Mouse (Mus musculus): ENCODE measurements around the gene Lexm.

- TF ChIP-seq POLR2A (IDR thresholded peaks at IDR 0.05; ENCODE audit: insufficient read depth, low read depth, low read length) (no peak), CTCF (IDR thresholded peaks at IDR 0.05) (no peak; the same call in 1 of the 2 replicates), EP300 (IDR thresholded peaks at IDR 0.05; ENCODE audit: insufficient read depth, low read depth, low read length) (no peak)
Measured at GRCm38 (mm10) chr4:106630333-106631220, 13.5 kb upstream of the Lexm start.
